ENCODE assay signal across 24 mouse cellular contexts in genomic region chr2:142243483-142243882, GRCm38 (mm10).
"Had no signal": no experiment of that assay in that cellular context is flagged by ENCODE, and none has a peak within 500 bp of the region (broad histone marks: within the 10 kb centered on the region; RNA-seq: fewer than 3 reads in every experiment).

No protein-coding gene starts in this region.

- H3K4me1 ChIP-seq: hindbrain, embryonic 13.5 days; hindbrain, embryonic 15.5 days; kidney, embryonic 15.5 days; limb, embryonic 12.5 days; liver, embryonic 13.5 days; liver, embryonic 15.5 days had no signal

- H3K36me3 ChIP-seq: heart, embryonic 13.5 days; heart, embryonic 15.5 days; hindbrain, embryonic 13.5 days; hindbrain, embryonic 15.5 days; kidney, embryonic 15.5 days; limb, embryonic 10.5 days; limb, embryonic 12.5 days; liver, embryonic 13.5 days; liver, embryonic 15.5 days had no signal

- H3K4me3 ChIP-seq: heart, embryonic 13.5 days; heart, embryonic 15.5 days; hindbrain, embryonic 13.5 days; hindbrain, embryonic 15.5 days; kidney, embryonic 15.5 days; limb, embryonic 10.5 days; limb, embryonic 12.5 days; liver, embryonic 13.5 days; liver, embryonic 15.5 days had no signal

- DNase-seq: gastrocnemius, postnatal 14 days; gastrocnemius, postnatal 36 days; heart, adult 18-20 months; heart, postnatal 14 days; heart, postnatal 36 days; kidney, adult 11 months; kidney, adult 2 months; kidney, adult 9 months; kidney, postnatal 14 days; kidney, postnatal 36 days; layer of hippocampus, postnatal 36 days; liver; liver, embryonic 13.5 days; liver, postnatal 0 days had no signal

- H3K27ac ChIP-seq: heart, embryonic 13.5 days; heart, embryonic 15.5 days; hindbrain, embryonic 13.5 days; hindbrain, embryonic 15.5 days; hindbrain, postnatal 0 days; kidney, embryonic 15.5 days; kidney, postnatal 0 days; limb, embryonic 10.5 days; limb, embryonic 12.5 days; liver, embryonic 13.5 days; liver, embryonic 15.5 days had no signal

- H3K27me3 ChIP-seq: heart, embryonic 13.5 days; heart, embryonic 15.5 days; hindbrain, embryonic 13.5 days; hindbrain, embryonic 15.5 days; kidney, embryonic 15.5 days; limb, embryonic 12.5 days; liver, embryonic 13.5 days; liver, embryonic 15.5 days had no signal

- H3K9ac ChIP-seq: heart, embryonic 13.5 days; heart, embryonic 15.5 days; hindbrain, embryonic 13.5 days; hindbrain, embryonic 15.5 days; kidney, embryonic 15.5 days; limb, embryonic 12.5 days; liver, embryonic 13.5 days; liver, embryonic 15.5 days; liver, postnatal 0 days had no signal
